Mouse (Mus musculus) heart, embryonic 10.5 days (tissue): ENCODE measurements around the gene Cyp4f17. TPM values are rescaled to one million over a fixed set of nuclear protein-coding genes. Genes with fewer than 3 reads are reported as not detected.

Source experiments
- polyA plus RNA-seq: library from polyadenylated mRNA; unstranded; fragments of >200 nt; fragmentation: Nextera tagmentation; extraction: Ambion mirVana; gene quantifications from 2 replicates; pipeline ENCODE4 v1.2.1, GENCODE M21; 2016

Cyp4f17 gene
- polyA plus RNA-seq, 1 experiment from 2014 or later, result 4.9 TPM

Other genes starting within 250 kb of the Cyp4f17 start
- 73.1 and 105 TPM in 2 replicates for gene Brd4, start 221.3 kb upstream of the Cyp4f17 start, polyA plus RNA-seq
- 100 and 115 TPM in 2 replicates for gene Akap8, start 184.8 kb upstream of the Cyp4f17 start, polyA plus RNA-seq
- 84.7 and 88.6 TPM in 2 replicates for gene Akap8l, start 155.4 kb upstream of the Cyp4f17 start, polyA plus RNA-seq
- gene Wiz, start 116.6 kb upstream of the Cyp4f17 start, polyA plus RNA-seq, result 17.9 and 21.8 TPM in 2 replicates
- gene Rasal3, start 102.5 kb upstream of the Cyp4f17 start, polyA plus RNA-seq, result 1.2 and 2.3 TPM in 2 replicates
- gene Pglyrp2, start 81.9 kb upstream of the Cyp4f17 start, polyA plus RNA-seq, result 0.09 and 0.40 TPM in 2 replicates
- gene Cyp4f39, start 53.3 kb upstream of the Cyp4f17 start, polyA plus RNA-seq, result 0.37 TPM in 1 of 2 replicates, not detected in the other
- 15.8 and 18.3 TPM in 2 replicates for gene Cyp4f16, start 30.5 kb downstream of the Cyp4f17 start, polyA plus RNA-seq
- gene Cyp4f37, start 115.3 kb downstream of the Cyp4f17 start, polyA plus RNA-seq, result not detected in 2 replicates
- not detected in 2 replicates for gene Cyp4f40, start 152.8 kb downstream of the Cyp4f17 start, polyA plus RNA-seq
- gene Cyp4f15, start 179.6 kb downstream of the Cyp4f17 start, polyA plus RNA-seq, result 0.41 and 0.83 TPM in 2 replicates